Mouse (Mus musculus): ENCODE measurements at regions not wholly inside any gene's neighbourhood (a gene's known extent, or its start where the extent isn't known, plus 50 kb on each side); places are given as distances from the start of the nearest gene placed in this dataset.

GRCm38 (mm10) chr5:103374162-103374561 is 50.8 kb upstream of the Ptpn13 start:
- ATAC-seq (ENCODE audit: insufficient number of reproducible peaks, low FRiP score, low TSS enrichment) = no peak

- ATAC-seq (ENCODE audit: insufficient number of reproducible peaks, low FRiP score, low TSS enrichment) = no peak
Observed at GRCm38 (mm10) chr5:103373089-103373488, 51.9 kb upstream of the Ptpn13 start.

- ATAC-seq (ENCODE audit: insufficient number of reproducible peaks, low FRiP score, low TSS enrichment) = no peak
Observed at GRCm38 (mm10) chr5:103370456-103370855, 54.5 kb upstream of the Ptpn13 start.

GRCm38 (mm10) chr5:103368993-103369392 is 56.0 kb upstream of the Ptpn13 start:
- ATAC-seq (ENCODE audit: insufficient number of reproducible peaks, low FRiP score, low TSS enrichment) = no peak

GRCm38 (mm10) chr5:103367201-103367671 is 57.8 kb upstream of the Ptpn13 start:
- no peak for ATAC-seq (ENCODE audit: insufficient number of reproducible peaks, low FRiP score, low TSS enrichment)

- ATAC-seq (ENCODE audit: insufficient number of reproducible peaks, low FRiP score, low TSS enrichment) = no peak
Observed at GRCm38 (mm10) chr5:103365700-103366448, 59.1 kb upstream of the Ptpn13 start.

GRCm38 (mm10) chr5:103364791-103365699 is 59.9 kb upstream of the Ptpn13 start:
- ATAC-seq (ENCODE audit: insufficient number of reproducible peaks, low FRiP score, low TSS enrichment) = no peak

GRCm38 (mm10) chr5:103360775-103361247 is 64.2 kb upstream of the Ptpn13 start:
- no peak for ATAC-seq (ENCODE audit: insufficient number of reproducible peaks, low FRiP score, low TSS enrichment)

- no peak for ATAC-seq (ENCODE audit: insufficient number of reproducible peaks, low FRiP score, low TSS enrichment)
Observed at GRCm38 (mm10) chr5:103360360-103360759, 64.6 kb upstream of the Ptpn13 start.

GRCm38 (mm10) chr5:103357558-103357957 is 67.4 kb upstream of the Ptpn13 start:
- ATAC-seq (ENCODE audit: insufficient number of reproducible peaks, low FRiP score, low TSS enrichment) = no peak

GRCm38 (mm10) chr5:103356500-103356899 is 68.5 kb upstream of the Ptpn13 start:
- ATAC-seq (ENCODE audit: insufficient number of reproducible peaks, low FRiP score, low TSS enrichment) = no peak

GRCm38 (mm10) chr5:103355372-103356300 is 69.4 kb upstream of the Ptpn13 start:
- ATAC-seq (ENCODE audit: insufficient number of reproducible peaks, low FRiP score, low TSS enrichment) = peak; percentile 26; the same call in 1 of the 2 replicates

GRCm38 (mm10) chr5:103343869-103344268 is 81.1 kb upstream of the Ptpn13 start:
- no peak for ATAC-seq (ENCODE audit: insufficient number of reproducible peaks, low FRiP score, low TSS enrichment)

- peak; percentile 66; the same call in 1 of the 2 replicates for ATAC-seq (ENCODE audit: insufficient number of reproducible peaks, low FRiP score, low TSS enrichment)
Observed at GRCm38 (mm10) chr5:103341456-103341855, 83.5 kb upstream of the Ptpn13 start.

GRCm38 (mm10) chr5:103340626-103341025 is 84.4 kb upstream of the Ptpn13 start:
- no peak for ATAC-seq (ENCODE audit: insufficient number of reproducible peaks, low FRiP score, low TSS enrichment)

GRCm38 (mm10) chr5:103336689-103337490 is 88.1 kb upstream of the Ptpn13 start:
- ATAC-seq (ENCODE audit: insufficient number of reproducible peaks, low FRiP score, low TSS enrichment) = no peak

GRCm38 (mm10) chr5:103335916-103336688 is 88.9 kb upstream of the Ptpn13 start:
- no peak for ATAC-seq (ENCODE audit: insufficient number of reproducible peaks, low FRiP score, low TSS enrichment)

GRCm38 (mm10) chr5:103326412-103326811 is 98.6 kb upstream of the Ptpn13 start:
- ATAC-seq (ENCODE audit: insufficient number of reproducible peaks, low FRiP score, low TSS enrichment) = no peak
